Mouse (Mus musculus) forebrain, embryonic 11.5 days (tissue): ENCODE measurements around the gene Il17rd. TPM values are rescaled to one million over a fixed set of nuclear protein-coding genes. Genes with fewer than 3 reads are reported as not detected.

Source experiments
- ATAC-seq: fragments of 200-750 bp; cut with Nextera tagmentation; replicated peaks from 2 replicates; pipeline ENCODE4 v1.8.0; 2017; ENCODE audit warnings: moderate TSS enrichment; ENCODE audit not compliant: low FRiP score
- DNase-seq: peaks from one replicate; pipeline ENCODE4 v3.0.0-alpha.2; 2017; ENCODE audit warnings: low spot score
- H3K27ac ChIP-seq: fragments of 300-500 bp; sonication (generic); 2 replicates; pipeline ENCODE4 v1.5.1; 2014; ENCODE audit warnings: low read depth, low read length
- H3K27me3 ChIP-seq: fragments of 300-500 bp; sonication (generic); 2 replicates; pipeline ENCODE4 v1.6.1; 2014; ENCODE audit warnings: mild to moderate bottlenecking, low read length, mixed read lengths; ENCODE audit not compliant: control insufficient read depth, insufficient read depth
- H3K36me3 ChIP-seq: fragments of 300-500 bp; sonication (generic); 2 replicates; pipeline ENCODE4 v1.6.1; 2014; ENCODE audit warnings: mild to moderate bottlenecking, low read length, moderate library complexity, mixed read lengths; ENCODE audit not compliant: control insufficient read depth, insufficient read depth
- H3K4me1 ChIP-seq: fragments of 300-500 bp; sonication (generic); replicated peaks from 2 replicates; pipeline ENCODE4 v1.6.1; 2014; ENCODE audit warnings: low read length, mixed read lengths; ENCODE audit not compliant: control insufficient read depth, insufficient read depth
- H3K4me2 ChIP-seq: fragments of 300-500 bp; sonication (generic); 2 replicates; pipeline ENCODE4 v1.6.1; 2014; ENCODE audit warnings: low read depth, mild to moderate bottlenecking, low read length, moderate library complexity, mixed read lengths; ENCODE audit not compliant: severe bottlenecking
- H3K4me3 ChIP-seq: fragments of 300-500 bp; sonication (generic); 2 replicates; pipeline ENCODE4 v1.5.1; 2014; ENCODE audit warnings: low read depth, low read length
- H3K9ac ChIP-seq: fragments of 300-500 bp; sonication (generic); 2 replicates; pipeline ENCODE4 v1.6.1; 2014; ENCODE audit warnings: low read length
- H3K9me3 ChIP-seq: fragments of 300-500 bp; sonication (generic); 2 replicates; pipeline ENCODE4 v1.6.1; 2016; ENCODE audit warnings: low read length, mixed read lengths; ENCODE audit not compliant: control insufficient read depth
- WGBS: fragments of 180-500 bp; shearing (Covaris S2); extraction: QIAGEN DNeasy Blood & Tissue Kit; methylation state at CpG from one replicate; pipeline ENCODE4 v1.1.7; 2014; 5-methylcytosine and 5-hydroxymethylcytosine counted together
- polyA plus RNA-seq: library from polyadenylated mRNA; unstranded; fragments of >200 nt; fragmentation: Nextera tagmentation; extraction: Ambion mirVana; gene quantifications from 2 replicates; pipeline ENCODE4 v1.2.1, GENCODE M21; 2014

Il17rd gene
- polyA plus RNA-seq, 1 experiment from 2014 or later, result 7.8 TPM

DNA sequence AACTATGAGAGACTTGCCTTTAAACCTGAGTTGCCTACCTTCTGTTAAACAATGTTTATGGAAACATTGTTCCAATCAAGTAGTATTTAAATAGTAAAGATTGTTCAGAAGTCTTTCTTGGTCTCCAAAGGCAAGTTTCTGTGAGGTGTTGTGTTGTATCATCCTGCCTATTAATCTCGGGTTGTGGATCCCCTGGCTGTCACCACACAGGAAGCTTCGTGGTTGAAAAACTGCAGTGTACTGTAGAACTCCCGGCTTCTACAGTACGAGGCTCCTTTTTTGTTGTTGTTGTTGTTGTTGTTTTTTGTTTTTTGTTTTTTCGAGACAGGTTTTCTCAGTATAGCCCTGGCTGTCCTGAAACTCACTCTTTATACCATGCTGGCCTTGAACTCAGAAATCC, 46.7 kb downstream of the Il17rd start:
- H3K4me3 ChIP-seq, result no peak overlapping the region
- H3K27ac ChIP-seq, result no peak overlapping the region
- no peaks in the 10 kb centered on the region for H3K9me3 ChIP-seq
- H3K4me1 ChIP-seq, result no peaks in the 10 kb centered on the region
- no peaks in the 10 kb centered on the region; the same call in 1 of the 2 replicates for H3K36me3 ChIP-seq
- H3K9ac ChIP-seq, result no peak overlapping the region
- H3K27me3 ChIP-seq, result no peaks in the 10 kb centered on the region
- ATAC-seq, result no peak
- 89% methylated on average over 5 of the region's 5 CpGs for WGBS
- no peak overlapping the region for H3K4me2 ChIP-seq
- DNase-seq, result no peak

- Histone ChIP-seq H3K27me3 (no peaks in the 10 kb centered on the region), H3K27ac (no peak overlapping the region), H3K9me3 (no peaks in the 10 kb centered on the region), H3K4me2 (no peak overlapping the region), H3K4me3 (no peak overlapping the region), H3K9ac (no peak overlapping the region), H3K36me3 (no peaks in the 10 kb centered on the region; the same call in 1 of the 2 replicates), H3K4me1 (no peaks in the 10 kb centered on the region)
- ATAC-seq (no peak), DNase-seq (no peak)
- 61% methylated on average over 4 of the region's 4 CpGs for WGBS
These were observed 47.3 kb downstream of the Il17rd start for GRCm38 (mm10) chr14:27085999-27086398.

GRCm38 (mm10) chr14:27094247-27094646, 55.5 kb downstream of the Il17rd start:
- H3K4me1 ChIP-seq, result no peaks in the 10 kb centered on the region
- H3K4me2 ChIP-seq, result no peak overlapping the region
- WGBS, result 72% methylated on average over 5 of the region's 5 CpGs
- ATAC-seq (no peak), DNase-seq (no peak)
- H3K27me3 ChIP-seq, result no peaks in the 10 kb centered on the region
- no peak overlapping the region for H3K4me3 ChIP-seq
- H3K27ac ChIP-seq, result no peak overlapping the region
- no peaks in the 10 kb centered on the region; the same call in 1 of the 2 replicates for H3K36me3 ChIP-seq
- no peaks in the 10 kb centered on the region for H3K9me3 ChIP-seq
- H3K9ac ChIP-seq, result no peak overlapping the region

GRCm38 (mm10) chr14:27096133-27096532, 57.4 kb downstream of the Il17rd start:
- DNase-seq (no peak), ATAC-seq (no peak)
- H3K4me2 ChIP-seq, result no peak overlapping the region
- no peaks in the 10 kb centered on the region for H3K4me1 ChIP-seq
- H3K36me3 ChIP-seq, result no peaks in the 10 kb centered on the region
- H3K27ac ChIP-seq, result no peak overlapping the region
- 77% methylated on average over 9 of the region's 9 CpGs for WGBS
- no peak overlapping the region for H3K9ac ChIP-seq
- H3K4me3 ChIP-seq, result no peak overlapping the region
- H3K27me3 ChIP-seq, result no peaks in the 10 kb centered on the region
- no peaks in the 10 kb centered on the region for H3K9me3 ChIP-seq

GRCm38 (mm10) chr14:27096779-27097178, 58.0 kb downstream of the Il17rd start:
- Histone ChIP-seq H3K27me3 (no peaks in the 10 kb centered on the region), H3K4me2 (no peak overlapping the region), H3K4me1 (no peaks in the 10 kb centered on the region), H3K4me3 (no peak overlapping the region), H3K36me3 (no peaks in the 10 kb centered on the region), H3K9ac (no peak overlapping the region), H3K27ac (no peak overlapping the region), H3K9me3 (no peaks in the 10 kb centered on the region)
- no peak for ATAC-seq
- peak; percentile 83 for DNase-seq
- 8% methylated on average over 3 of the region's 3 CpGs for WGBS

- DNase-seq (no peak), ATAC-seq (no peak)
- Histone ChIP-seq H3K27ac (no peak overlapping the region), H3K36me3 (no peaks in the 10 kb centered on the region), H3K4me3 (no peak overlapping the region), H3K27me3 (no peaks in the 10 kb centered on the region), H3K9me3 (no peaks in the 10 kb centered on the region), H3K4me2 (no peak overlapping the region), H3K9ac (no peak overlapping the region), H3K4me1 (0 out of 2 replicates have a peak, but pooled peaks cover 3% of the 10 kb centered on the region)
- 82% methylated on average over 7 of the region's 7 CpGs for WGBS
These were observed 63.0 kb downstream of the Il17rd start for GRCm38 (mm10) chr14:27101735-27102134.

- Histone ChIP-seq H3K27me3 (no peaks in the 10 kb centered on the region), H3K36me3 (no peaks in the 10 kb centered on the region), H3K4me2 (no peak overlapping the region), H3K9me3 (no peaks in the 10 kb centered on the region), H3K4me1 (0 out of 2 replicates have a peak, but pooled peaks cover 3% of the 10 kb centered on the region), H3K27ac (no peak overlapping the region), H3K9ac (no peak overlapping the region), H3K4me3 (no peak overlapping the region)
- 80% methylated on average over 6 of the region's 6 CpGs for WGBS
- DNase-seq (no peak), ATAC-seq (no peak)
These were observed 64.0 kb downstream of the Il17rd start for GRCm38 (mm10) chr14:27102720-27103119.

- no peak overlapping the region for H3K27ac ChIP-seq
- DNase-seq (no peak), ATAC-seq (no peak)
These were observed 67.2 kb downstream of the Il17rd start for GRCm38 (mm10) chr14:27105731-27106457.

More at GRCm38 (mm10) chr14:27105731-27106457, 67.2 kb downstream of the Il17rd start:
- 64% methylated on average over 12 of the region's 12 CpGs for WGBS
- Histone ChIP-seq H3K4me2 (no peak overlapping the region), H3K27me3 (no peaks in the 10 kb centered on the region), H3K4me3 (no peak overlapping the region), H3K9me3 (no peaks in the 10 kb centered on the region), H3K4me1 (0 out of 2 replicates have a peak, but pooled peaks cover 3% of the 10 kb centered on the region), H3K9ac (no peak overlapping the region), H3K36me3 (no peaks in the 10 kb centered on the region)
